Mouse (Mus musculus) heart, adult 2 months (tissue): ENCODE measurements around the gene Slc22a22.

ENCODE experiments used
- CTCF ChIP-seq: fragments of 200-600 bp; IDR thresholded peaks from 2 replicates; pipeline ENCODE4 v1.8.1; 2022; ENCODE audit warnings: antibody characterized with exemption, mild to moderate bottlenecking, moderate library complexity
- EP300 ChIP-seq: fragments of 200-500 bp; IDR thresholded peaks from 2 replicates; pipeline ENCODE4 v1.6.1; 2011; ENCODE audit warnings: low read depth, low read length, control low read depth; ENCODE audit not compliant: insufficient read depth
- POLR2A ChIP-seq: fragments of 200-500 bp; IDR thresholded peaks from 2 replicates; pipeline ENCODE4 v1.6.1; 2011; ENCODE audit warnings: mild to moderate bottlenecking, low read depth, low read length, control low read depth; ENCODE audit not compliant: insufficient read depth

DNA sequence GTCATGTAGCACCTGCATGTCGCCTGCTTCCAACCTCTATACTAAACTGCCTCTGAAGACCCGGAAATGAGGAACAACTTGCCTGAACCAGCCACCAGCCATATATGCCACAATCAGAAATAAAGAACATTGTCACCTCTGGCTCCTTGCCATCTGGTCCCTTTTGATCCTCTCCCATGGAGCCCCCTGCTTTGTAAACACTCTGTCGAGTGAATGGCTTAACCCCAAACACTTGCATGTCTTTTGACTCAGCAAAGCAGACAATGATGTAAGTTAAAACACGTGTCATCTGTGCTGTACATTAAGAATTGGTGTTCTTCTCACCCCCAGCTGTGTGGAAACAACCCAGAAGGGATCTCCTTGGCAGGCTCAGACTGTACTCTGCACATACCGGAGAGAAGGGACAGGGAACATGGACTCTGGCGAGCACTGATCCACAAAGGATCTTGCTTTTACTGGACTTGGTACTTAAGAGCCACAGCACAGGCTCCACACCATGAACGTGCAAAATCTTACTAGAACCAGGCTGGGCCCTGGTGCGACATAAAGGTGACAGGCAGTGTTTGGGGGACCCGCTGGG lies 26.8 kb upstream of the Slc22a22 start:
- TF ChIP-seq POLR2A = no peak
- no peak for TF ChIP-seq CTCF
- TF ChIP-seq EP300 = no peak
